Mouse (Mus musculus): ENCODE measurements around the gene Slc5a4a. TPM values are rescaled to one million over a fixed set of nuclear protein-coding genes. Genes with fewer than 3 reads are reported as not detected.

Slc5a4a gene
- polyA plus RNA-seq, 1 experiment from 2014 or later: not detected

DNA sequence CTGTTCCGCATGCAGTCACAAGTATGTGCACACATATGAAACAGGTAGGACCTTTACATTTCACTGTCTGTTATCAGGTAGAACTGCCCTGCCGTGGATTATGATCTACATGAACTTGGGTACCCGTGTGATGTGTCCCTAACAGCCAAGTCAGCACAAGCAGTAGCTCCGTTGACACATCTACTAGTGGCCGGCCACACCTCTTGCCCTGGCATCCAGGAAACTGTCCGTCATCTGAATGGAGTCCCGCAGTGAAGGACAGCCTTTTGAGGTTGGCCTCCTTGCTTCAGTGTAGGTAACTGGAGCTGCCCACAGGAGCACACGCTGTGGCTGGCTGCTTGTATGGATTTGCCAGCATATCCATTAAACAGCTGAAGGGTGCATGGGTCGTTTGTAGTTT lies 71.0 kb downstream of the Slc5a4a start:
- 65% methylated on average over 9 of the region's 9 CpGs for WGBS
- DNase-seq (ENCODE audit: low spot score): peak; percentile 10
- no peak for TF ChIP-seq CTCF (IDR thresholded peaks at IDR 0.05; ENCODE audit: low read depth)
- TF ChIP-seq EP300 (optimal IDR thresholded peaks at IDR 0.05): no peak

DNA sequence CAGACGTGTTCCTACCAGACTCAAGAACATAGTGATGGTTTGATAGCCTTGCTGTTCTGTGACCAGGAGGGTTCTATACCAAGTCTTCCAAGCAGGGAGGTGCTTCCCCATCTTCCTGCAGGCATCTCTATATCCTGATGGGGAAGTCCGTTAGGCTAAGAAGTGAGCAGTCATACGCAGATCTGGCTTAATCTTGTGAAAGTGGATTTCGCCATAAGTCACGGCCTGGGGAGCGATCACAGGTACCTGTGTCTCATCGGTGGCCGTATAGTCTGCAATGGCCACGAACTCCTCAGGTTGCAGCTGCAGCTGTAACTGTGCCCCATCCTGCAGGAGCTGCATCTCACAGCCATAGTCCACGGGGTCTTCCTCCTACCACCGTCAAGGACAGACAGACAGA lies 78.7 kb downstream of the Slc5a4a start:
- Histone ChIP-seq H3K27ac (replicated peaks) (no peak overlapping the region), H3K9ac (ENCODE audit: low read length) (no peak overlapping the region), H3K4me3 (ENCODE audit: low read depth, low read length) (no peak overlapping the region), H3K4me2 (replicated peaks; ENCODE audit: low read depth) (no peak overlapping the region), H3K9me3 (ENCODE audit: control insufficient read depth, low read length) (no peaks in the 10 kb centered on the region), H3K36me3 (ENCODE audit: control insufficient read depth, insufficient read depth, low read length) (peaks cover 11% of the 10 kb centered on the region; the same call in 1 of the 2 replicates), H3K4me1 (replicated peaks; ENCODE audit: control insufficient read depth, insufficient read depth) (no peaks in the 10 kb centered on the region), H3K27me3 (ENCODE audit: control insufficient read depth, insufficient read depth, low read length) (no peaks in the 10 kb centered on the region)
- DNase-seq (ENCODE audit: low spot score) (no peak), ATAC-seq (ENCODE audit: low FRiP score, low TSS enrichment) (no peak)
- WGBS: 91% methylated on average over 11 of the region's 11 CpGs
- no peak for TF ChIP-seq CTCF (IDR thresholded peaks at IDR 0.05; ENCODE audit: low read depth)
- TF ChIP-seq EP300 (optimal IDR thresholded peaks at IDR 0.05): no peak

More for the DNA sequence above, 71.0 kb downstream of the Slc5a4a start:
- Histone ChIP-seq H3K27ac (replicated peaks) (no peak overlapping the region), H3K4me2 (replicated peaks; ENCODE audit: low read depth) (no peak overlapping the region), H3K4me3 (ENCODE audit: low read depth, low read length) (no peak overlapping the region), H3K36me3 (ENCODE audit: control insufficient read depth, insufficient read depth, low read length) (peaks cover 30% of the 10 kb centered on the region), H3K27me3 (ENCODE audit: control insufficient read depth, insufficient read depth, low read length) (no peaks in the 10 kb centered on the region), H3K9me3 (ENCODE audit: control insufficient read depth, low read length) (peaks cover 2% of the 10 kb centered on the region; the same call in 1 of the 2 replicates), H3K4me1 (replicated peaks; ENCODE audit: control insufficient read depth, insufficient read depth) (no peaks in the 10 kb centered on the region), H3K9ac (ENCODE audit: low read length) (no peak overlapping the region)
- no peak for ATAC-seq (ENCODE audit: low FRiP score, low TSS enrichment)

DNA sequence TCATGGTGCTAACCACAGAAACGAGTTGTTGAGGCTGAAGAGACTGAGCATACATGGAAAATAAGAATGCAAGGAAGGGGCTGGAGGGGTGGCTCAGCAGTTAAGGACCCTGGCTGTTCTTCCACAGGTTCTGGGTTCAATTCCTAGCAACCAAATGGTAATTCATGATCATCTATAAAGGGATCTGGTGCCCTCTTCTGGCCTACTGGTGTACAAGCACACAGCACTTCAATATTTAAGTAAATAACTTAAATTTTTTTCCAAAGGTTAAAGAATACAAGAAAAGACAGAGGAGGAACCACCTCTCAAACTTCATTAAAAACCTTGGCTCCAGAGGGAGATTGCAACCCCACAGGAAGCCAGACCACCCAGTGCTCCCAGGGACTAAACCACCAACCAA lies 82.4 kb downstream of the Slc5a4a start:
- DNase-seq (ENCODE audit: low spot score): no peak

DNA sequence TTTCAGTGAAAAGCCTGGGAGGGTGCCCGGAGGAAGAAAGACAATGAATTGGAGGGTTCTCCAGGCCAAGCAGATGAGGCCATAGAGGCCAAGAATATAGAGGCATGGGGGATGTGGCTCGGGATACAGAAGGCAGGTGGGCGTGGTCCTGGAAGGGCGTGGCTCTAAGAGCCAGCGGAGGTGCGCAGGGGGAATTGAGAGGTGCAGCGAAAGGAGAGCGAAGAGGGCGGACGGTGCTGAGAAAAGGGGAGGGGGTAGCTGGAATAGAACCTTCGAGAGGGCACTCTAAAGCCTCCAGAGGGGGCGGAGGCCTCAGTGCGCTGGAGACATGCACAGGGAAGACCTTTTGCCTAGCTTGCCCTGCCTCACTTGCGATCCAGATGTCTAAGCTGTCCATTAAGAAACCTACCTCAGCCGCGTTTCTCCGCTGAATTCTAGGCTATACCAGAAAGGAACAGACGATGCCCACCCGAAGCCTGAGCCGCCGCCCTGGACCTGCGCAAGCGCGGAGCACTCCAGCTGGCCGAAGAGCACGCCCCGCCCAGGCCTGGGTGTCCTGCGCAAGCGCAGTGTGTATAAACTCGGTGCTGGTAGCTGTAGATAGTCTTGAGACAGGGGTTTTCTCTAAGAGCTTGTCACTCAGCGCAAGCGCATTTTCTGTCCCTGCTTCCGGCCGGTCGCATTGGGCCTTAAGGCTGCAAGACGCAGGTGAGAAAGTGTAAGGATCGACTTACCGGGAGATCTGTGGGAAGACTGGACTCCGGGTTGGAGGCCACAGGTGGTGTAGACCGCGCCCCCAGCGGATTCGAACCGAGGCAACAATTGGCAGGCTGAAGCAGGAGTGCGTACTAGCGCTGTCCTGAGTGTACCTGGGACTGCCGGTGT lies 90.3 kb downstream of the Slc5a4a start, which contains the start of gene Prmt2:
Gene Prmt2 (minus strand): TSS at position 525 of the 885 bp plus-strand sequence.
- Histone ChIP-seq H3K9ac (ENCODE audit: low read length) (peak within 1 kb of the TSS; percentile 61), H3K4me3 (ENCODE audit: low read depth, low read length) (peak within 1 kb of the TSS; percentile 81), H3K4me1 (replicated peaks; ENCODE audit: control insufficient read depth, insufficient read depth) (no peaks in the 10 kb centered on the region), H3K9me3 (ENCODE audit: control insufficient read depth, low read length) (no peaks in the 10 kb centered on the region), H3K27ac (replicated peaks) (peak within 1 kb of the TSS; percentile 59), H3K4me2 (replicated peaks; ENCODE audit: low read depth) (peak within 1 kb of the TSS; percentile 67), H3K27me3 (ENCODE audit: control insufficient read depth, insufficient read depth, low read length) (no peaks in the 10 kb centered on the region), H3K36me3 (ENCODE audit: control insufficient read depth, insufficient read depth, low read length) (no peaks in the 10 kb centered on the region)
- no peak for TF ChIP-seq EP300 (optimal IDR thresholded peaks at IDR 0.05)
- peak; percentile 50 for TF ChIP-seq CTCF (IDR thresholded peaks at IDR 0.05; ENCODE audit: low read depth)
- ATAC-seq (ENCODE audit: low FRiP score, low TSS enrichment) (peak; percentile 97), DNase-seq (ENCODE audit: low spot score) (peak; percentile 94)
- WGBS: under 1% methylated on average over 47 of the region's 47 CpGs

More for the DNA sequence above, 82.4 kb downstream of the Slc5a4a start:
- no peaks in the 10 kb centered on the region for H3K27me3 ChIP-seq (ENCODE audit: control insufficient read depth, insufficient read depth, low read length)
- no peak for TF ChIP-seq EP300 (optimal IDR thresholded peaks at IDR 0.05)
- TF ChIP-seq CTCF (IDR thresholded peaks at IDR 0.05; ENCODE audit: low read depth): peak; percentile 63
- H3K36me3 ChIP-seq (ENCODE audit: control insufficient read depth, insufficient read depth, low read length): no peaks in the 10 kb centered on the region; the same call in 1 of the 2 replicates
- H3K9ac ChIP-seq (ENCODE audit: low read length): no peak overlapping the region
- H3K4me3 ChIP-seq (ENCODE audit: low read depth, low read length): no peak overlapping the region
- H3K9me3 ChIP-seq (ENCODE audit: control insufficient read depth, low read length): no peaks in the 10 kb centered on the region
- H3K27ac ChIP-seq (replicated peaks): no peak overlapping the region
- no peak for ATAC-seq (ENCODE audit: low FRiP score, low TSS enrichment)
- WGBS: 71% methylated on average over 1 of the region's 1 CpGs
- H3K4me1 ChIP-seq (replicated peaks; ENCODE audit: control insufficient read depth, insufficient read depth): no peaks in the 10 kb centered on the region
- H3K4me2 ChIP-seq (replicated peaks; ENCODE audit: low read depth): no peak overlapping the region

MicroRNAs within 50 kb of the gene (microRNA counts, 519-probe panel; counts per million panel counts)
- not detected for microRNA mmu-miR-678

Small RNAs within 50 kb of the gene (microRNA-seq; reads per million reads assigned to microRNA genes)
- not detected for gene Mir678

Other genes starting within 250 kb of the Slc5a4a start
- gene Smarcb1, start 225.8 kb upstream of the Slc5a4a start, polyA plus RNA-seq (2015; fragmentation: Nextera tagmentation; extraction: Ambion mirVana): 81.9 and 82.8 TPM in 2 replicates
- 232 and 235 TPM in 2 replicates for gene Chchd10, start 214.3 kb upstream of the Slc5a4a start, polyA plus RNA-seq (2015; fragmentation: Nextera tagmentation; extraction: Ambion mirVana)
- gene Mmp11, start 211.0 kb upstream of the Slc5a4a start, polyA plus RNA-seq (2015; fragmentation: Nextera tagmentation; extraction: Ambion mirVana): 9.9 and 14.6 TPM in 2 replicates
- 0.22 TPM in 1 of 2 replicates, not detected in the other for gene Gm867, start 206.8 kb upstream of the Slc5a4a start, polyA plus RNA-seq (2015; fragmentation: Nextera tagmentation; extraction: Ambion mirVana)
- gene Vpreb3, start 204.4 kb upstream of the Slc5a4a start, polyA plus RNA-seq (2015; fragmentation: Nextera tagmentation; extraction: Ambion mirVana): 0.16 and 0.22 TPM in 2 replicates
- not detected in 2 replicates for gene Gm5134, start 192.9 kb upstream of the Slc5a4a start, polyA plus RNA-seq (2015; fragmentation: Nextera tagmentation; extraction: Ambion mirVana)
- 5.7 and 6.1 TPM in 2 replicates for gene Zfp280b, start 114.8 kb upstream of the Slc5a4a start, polyA plus RNA-seq (2015; fragmentation: Nextera tagmentation; extraction: Ambion mirVana)
- 0.04 and 0.06 TPM in 2 replicates for gene Slc5a4b, start 36.5 kb upstream of the Slc5a4a start, polyA plus RNA-seq (2015; fragmentation: Nextera tagmentation; extraction: Ambion mirVana)
- gene Prmt2, start 90.4 kb downstream of the Slc5a4a start, polyA plus RNA-seq (2015; fragmentation: Nextera tagmentation; extraction: Ambion mirVana): 26.3 and 28.0 TPM in 2 replicates
- gene S100b, start 106.4 kb downstream of the Slc5a4a start, polyA plus RNA-seq (2015; fragmentation: Nextera tagmentation; extraction: Ambion mirVana): 2.1 and 2.6 TPM in 2 replicates
- 4.0 and 4.5 TPM in 2 replicates for gene Dip2a, start 197.8 kb downstream of the Slc5a4a start, polyA plus RNA-seq (2015; fragmentation: Nextera tagmentation; extraction: Ambion mirVana)